Mouse (Mus musculus): ENCODE measurements at regions not wholly inside any gene's neighbourhood (a gene's known extent, or its start where the extent isn't known, plus 50 kb on each side); places are given as distances from the start of the nearest gene placed in this dataset.

GRCm38 (mm10) chr15:56979353-56979752 lies 498.1 kb downstream of the Slc22a22 start:
- no peak overlapping the region for H3K4me3 ChIP-seq (ENCODE audit: insufficient read depth, low read depth, low read length)
- no peaks in the 10 kb centered on the region for H3K27me3 ChIP-seq (ENCODE audit: control insufficient read depth, insufficient read depth, low read length)
- H3K79me2 ChIP-seq (ENCODE audit: control insufficient read depth, insufficient read depth, low read length) = no peaks in the 10 kb centered on the region
- H3K9ac ChIP-seq (ENCODE audit: low read depth, low read length) = no peak overlapping the region
- TF ChIP-seq CTCF (IDR thresholded peaks at IDR 0.05; ENCODE audit: low read depth, low read length) (no peak), POLR2A (IDR thresholded peaks at IDR 0.05; ENCODE audit: extremely low read depth, insufficient read depth, low read length) (no peak)
- H3K27ac ChIP-seq (replicated peaks; ENCODE audit: insufficient read depth, low read depth, low read length) = no peak overlapping the region
- 91% methylated on average over 1 of the region's 1 CpGs for WGBS
- no peak for DNase-seq (ENCODE audit: extremely low read depth, low read depth, low spot score)
- no peaks in the 10 kb centered on the region for H3K36me3 ChIP-seq (ENCODE audit: control insufficient read depth, insufficient read depth, low read length)
- H3K4me1 ChIP-seq (ENCODE audit: control insufficient read depth, insufficient read depth, low read length) = no peaks in the 10 kb centered on the region

GRCm38 (mm10) chr15:56975446-56976433 lies 501.7 kb downstream of the Slc22a22 start:
- Histone ChIP-seq H3K9ac (ENCODE audit: low read depth, low read length) (no peak overlapping the region), H3K27ac (replicated peaks; ENCODE audit: insufficient read depth, low read depth, low read length) (no peak overlapping the region), H3K36me3 (ENCODE audit: control insufficient read depth, insufficient read depth, low read length) (no peaks in the 10 kb centered on the region), H3K79me2 (ENCODE audit: control insufficient read depth, insufficient read depth, low read length) (no peaks in the 10 kb centered on the region), H3K4me3 (ENCODE audit: insufficient read depth, low read depth, low read length) (no peak overlapping the region), H3K27me3 (ENCODE audit: control insufficient read depth, insufficient read depth, low read length) (no peaks in the 10 kb centered on the region), H3K4me1 (ENCODE audit: control insufficient read depth, insufficient read depth, low read length) (no peaks in the 10 kb centered on the region)
- 66% methylated on average over 4 of the region's 4 CpGs for WGBS
- no peak for DNase-seq (ENCODE audit: extremely low read depth, low read depth, low spot score)
- no peak for TF ChIP-seq CTCF (IDR thresholded peaks at IDR 0.05; ENCODE audit: low read depth, low read length)
- no peak for TF ChIP-seq POLR2A (IDR thresholded peaks at IDR 0.05; ENCODE audit: extremely low read depth, insufficient read depth, low read length)

GRCm38 (mm10) chr15:56970140-56970539 lies 507.3 kb downstream of the Slc22a22 start:
- no peak for TF ChIP-seq POLR2A (IDR thresholded peaks at IDR 0.05; ENCODE audit: extremely low read depth, insufficient read depth, low read length)
- no peak for TF ChIP-seq CTCF (IDR thresholded peaks at IDR 0.05; ENCODE audit: low read depth, low read length)
- Histone ChIP-seq H3K9ac (ENCODE audit: low read depth, low read length) (no peak overlapping the region), H3K4me1 (ENCODE audit: control insufficient read depth, insufficient read depth, low read length) (no peaks in the 10 kb centered on the region), H3K4me3 (ENCODE audit: insufficient read depth, low read depth, low read length) (no peak overlapping the region), H3K27me3 (ENCODE audit: control insufficient read depth, insufficient read depth, low read length) (no peaks in the 10 kb centered on the region), H3K27ac (replicated peaks; ENCODE audit: insufficient read depth, low read depth, low read length) (no peak overlapping the region), H3K79me2 (ENCODE audit: control insufficient read depth, insufficient read depth, low read length) (no peaks in the 10 kb centered on the region), H3K36me3 (ENCODE audit: control insufficient read depth, insufficient read depth, low read length) (no peaks in the 10 kb centered on the region)
- WGBS = 40% methylated on average over 1 of the region's 1 CpGs
- no peak for DNase-seq (ENCODE audit: extremely low read depth, low read depth, low spot score)

- Histone ChIP-seq H3K4me3 (ENCODE audit: insufficient read depth, low read depth, low read length) (no peak overlapping the region), H3K27me3 (ENCODE audit: control insufficient read depth, insufficient read depth, low read length) (no peaks in the 10 kb centered on the region), H3K27ac (replicated peaks; ENCODE audit: insufficient read depth, low read depth, low read length) (no peak overlapping the region), H3K79me2 (ENCODE audit: control insufficient read depth, insufficient read depth, low read length) (no peaks in the 10 kb centered on the region), H3K4me1 (ENCODE audit: control insufficient read depth, insufficient read depth, low read length) (no peaks in the 10 kb centered on the region), H3K9ac (ENCODE audit: low read depth, low read length) (no peak overlapping the region), H3K36me3 (ENCODE audit: control insufficient read depth, insufficient read depth, low read length) (no peaks in the 10 kb centered on the region)
- no peak for DNase-seq (ENCODE audit: extremely low read depth, low read depth, low spot score)
- no peak for TF ChIP-seq POLR2A (IDR thresholded peaks at IDR 0.05; ENCODE audit: extremely low read depth, insufficient read depth, low read length)
- TF ChIP-seq CTCF (IDR thresholded peaks at IDR 0.05; ENCODE audit: low read depth, low read length) = no peak
- WGBS = 85% methylated on average over 2 of the region's 2 CpGs
These were observed 521.1 kb downstream of the Slc22a22 start for GRCm38 (mm10) chr15:56956356-56956755.

GRCm38 (mm10) chr15:56952176-56952575 lies 525.2 kb downstream of the Slc22a22 start:
- no peak for DNase-seq (ENCODE audit: extremely low read depth, low read depth, low spot score)

GRCm38 (mm10) chr15:56950824-56951223 lies 526.6 kb downstream of the Slc22a22 start:
- Histone ChIP-seq H3K79me2 (ENCODE audit: control insufficient read depth, insufficient read depth, low read length) (no peaks in the 10 kb centered on the region), H3K36me3 (ENCODE audit: control insufficient read depth, insufficient read depth, low read length) (no peaks in the 10 kb centered on the region), H3K9ac (ENCODE audit: low read depth, low read length) (no peak overlapping the region), H3K27ac (replicated peaks; ENCODE audit: insufficient read depth, low read depth, low read length) (no peak overlapping the region), H3K4me3 (ENCODE audit: insufficient read depth, low read depth, low read length) (no peak overlapping the region), H3K4me1 (ENCODE audit: control insufficient read depth, insufficient read depth, low read length) (no peaks in the 10 kb centered on the region), H3K27me3 (ENCODE audit: control insufficient read depth, insufficient read depth, low read length) (no peaks in the 10 kb centered on the region)
- no peak for TF ChIP-seq POLR2A (IDR thresholded peaks at IDR 0.05; ENCODE audit: extremely low read depth, insufficient read depth, low read length)
- TF ChIP-seq CTCF (IDR thresholded peaks at IDR 0.05; ENCODE audit: low read depth, low read length) = no peak
- DNase-seq (ENCODE audit: extremely low read depth, low read depth, low spot score) = no peak
- 76% methylated on average over 2 of the region's 2 CpGs for WGBS

More at GRCm38 (mm10) chr15:56952176-56952575, 525.2 kb downstream of the Slc22a22 start:
- Histone ChIP-seq H3K4me1 (ENCODE audit: control insufficient read depth, insufficient read depth, low read length) (no peaks in the 10 kb centered on the region), H3K27ac (replicated peaks; ENCODE audit: insufficient read depth, low read depth, low read length) (no peak overlapping the region), H3K9ac (ENCODE audit: low read depth, low read length) (no peak overlapping the region), H3K79me2 (ENCODE audit: control insufficient read depth, insufficient read depth, low read length) (no peaks in the 10 kb centered on the region), H3K4me3 (ENCODE audit: insufficient read depth, low read depth, low read length) (no peak overlapping the region), H3K27me3 (ENCODE audit: control insufficient read depth, insufficient read depth, low read length) (no peaks in the 10 kb centered on the region), H3K36me3 (ENCODE audit: control insufficient read depth, insufficient read depth, low read length) (no peaks in the 10 kb centered on the region)
- TF ChIP-seq CTCF (IDR thresholded peaks at IDR 0.05; ENCODE audit: low read depth, low read length) = no peak
- TF ChIP-seq POLR2A (IDR thresholded peaks at IDR 0.05; ENCODE audit: extremely low read depth, insufficient read depth, low read length) = no peak
